In the genomic region with DNA sequence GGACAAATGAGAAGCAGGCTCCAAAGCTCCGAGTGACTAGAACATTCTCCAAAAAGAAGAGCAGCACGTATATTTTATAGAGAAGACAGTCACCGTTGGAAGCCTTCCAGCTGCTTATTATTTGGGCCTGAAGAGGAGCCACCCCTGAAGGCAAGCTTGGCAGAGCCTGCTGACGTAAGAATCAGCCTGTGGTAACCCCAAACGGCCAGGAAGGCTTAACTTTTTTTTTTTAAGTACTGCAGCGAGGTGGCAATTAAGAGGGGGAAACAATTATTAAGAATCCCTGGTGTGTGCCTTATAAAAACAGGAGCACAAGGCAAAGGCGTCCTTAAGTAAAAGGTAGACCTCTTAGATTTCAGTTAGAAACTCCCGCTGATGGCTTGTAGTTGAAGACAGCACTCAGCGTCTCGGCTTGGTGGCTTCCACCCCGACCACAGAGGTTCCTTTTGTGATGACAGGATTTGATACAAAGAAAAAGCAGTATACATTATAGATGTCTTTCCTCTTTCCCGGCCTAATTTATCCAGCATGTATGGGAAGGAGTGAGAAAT, we compare ENCODE assay signal across 1 mouse cellular context.
TF ChIP-seq lines count a peak whose summit lies in the region.

No protein-coding gene starts in this region.

TF ChIP-seq in MEL, 35 proteins besides CTCF, POLR2A, EP300 and RAD21 (continued from another document):
- TF ChIP-seq MYB (IDR thresholded peaks at IDR 0.05; ENCODE audit: low read depth, low read length) (no peak), POLR2AphosphoS2 (IDR thresholded peaks at IDR 0.05; ENCODE audit: low read length) (no peak), NELFE (IDR thresholded peaks at IDR 0.05; ENCODE audit: low read depth, low read length) (0 out of 2 replicates have a peak, but pooled peaks have one; percentile 13)
